Mouse (Mus musculus) MEL (cell line): ENCODE measurements at regions not wholly inside any gene's neighbourhood (a gene's known extent, or its start where the extent isn't known, plus 50 kb on each side); places are given as distances from the start of the nearest gene placed in this dataset.

Experiments used
- DNase-seq: peaks from one replicate; pipeline ENCODE4 v3.0.0; 2011; ENCODE audit warnings: low read depth, low spot score
- H3K27ac ChIP-seq: 2 replicates; pipeline ENCODE4 v1.5.1; 2012; ENCODE audit warnings: low read depth, mild to moderate bottlenecking, control low read depth, low read length, moderate library complexity; ENCODE audit not compliant: control insufficient read depth
- H3K27me3 ChIP-seq, 2 experiments: fragments of 150-350 bp in 1 of 2; sonication (generic) in 1 of 2; 2 replicates each; pipeline ENCODE4 v1.6.1; 2012; ENCODE audit warnings: low read length in 2 of 2, mild to moderate bottlenecking in 2 of 2, improper control_type of control experiment in 1 of 2, moderate library complexity in 1 of 2; ENCODE audit not compliant: insufficient read depth in 2 of 2, control insufficient read depth in 1 of 2
- H3K36me3 ChIP-seq, 2 experiments: 2 replicates each; pipeline ENCODE4 v1.6.1; 2012 to 2014; ENCODE audit warnings: low read length in 2 of 2, improper control_type of control experiment in 1 of 2, inconsistent platforms in 1 of 2, mild to moderate bottlenecking in 1 of 2; ENCODE audit not compliant: insufficient read depth in 2 of 2, control insufficient read depth in 1 of 2
- H3K4me1 ChIP-seq, 2 experiments: fragments of 150-350 bp in 1 of 2; sonication (generic) in 1 of 2; 2 replicates each; pipeline ENCODE4 v1.6.1; 2012; ENCODE audit warnings: low read length in 2 of 2, improper control_type of control experiment in 1 of 2, mild to moderate bottlenecking in 1 of 2; ENCODE audit not compliant: insufficient read depth in 2 of 2, control insufficient read depth in 1 of 2
- H3K4me3 ChIP-seq, 2 experiments: fragments of 150-350 bp in 1 of 2; sonication (generic) in 1 of 2; 2 replicates each; pipeline ENCODE4 v1.5.1; 2012; ENCODE audit warnings: low read depth in 2 of 2, low read length in 2 of 2, mild to moderate bottlenecking in 2 of 2, moderate library complexity in 2 of 2, control low read depth in 1 of 2, improper control_type of control experiment in 1 of 2; ENCODE audit not compliant: control insufficient read depth in 1 of 2, insufficient read depth in 1 of 2
- H3K79me2 ChIP-seq: 2 replicates; pipeline ENCODE4 v1.6.1; 2012; ENCODE audit warnings: mild to moderate bottlenecking, low read length, moderate library complexity; ENCODE audit not compliant: control insufficient read depth, poor library complexity, insufficient read depth
- H3K9ac ChIP-seq: 2 replicates; pipeline ENCODE4 v1.6.1; 2012; ENCODE audit warnings: low read depth, mild to moderate bottlenecking, control low read depth, low read length, moderate library complexity; ENCODE audit not compliant: control insufficient read depth, poor library complexity, severe bottlenecking
- H3K9me3 ChIP-seq: fragments of 150-350 bp; sonication (generic); replicated peaks from 2 replicates; pipeline ENCODE4 v1.6.1; 2012; ENCODE audit warnings: mild to moderate bottlenecking, low read length, improper control_type of control experiment, moderate library complexity; ENCODE audit not compliant: insufficient read depth
- BHLHE40 ChIP-seq: IDR thresholded peaks from 2 replicates; pipeline ENCODE4 v1.6.1; 2012; ENCODE audit warnings: low read depth, mild to moderate bottlenecking, inconsistent platforms, low read length, improper control_type of control experiment, borderline replicate concordance
- CHD2 ChIP-seq: IDR thresholded peaks from 2 replicates; pipeline ENCODE4 v1.6.1; 2011; ENCODE audit warnings: low read length, improper control_type of control experiment
- CTCF ChIP-seq, 3 experiments: IDR thresholded peaks in 2 of 3; conservative IDR thresholded peaks in 1 of 3; 2 replicates each; pipeline ENCODE4 v1.5.1; 2011 to 2012; ENCODE audit warnings: low read length in 3 of 3, low read depth in 2 of 3, mild to moderate bottlenecking in 2 of 3, improper control_type of control experiment in 1 of 3, inconsistent platforms in 1 of 3, mixed read lengths in 1 of 3, moderate library complexity in 1 of 3; ENCODE audit not compliant: control insufficient read depth in 1 of 3, insufficient read depth in 1 of 3, poor library complexity in 1 of 3, severe bottlenecking in 1 of 3
- E2F4 ChIP-seq: IDR thresholded peaks from 2 replicates; pipeline ENCODE4 v1.6.1; 2011; ENCODE audit warnings: low read depth, low read length, improper control_type of control experiment, borderline replicate concordance
- GATA1 ChIP-seq: IDR thresholded peaks from 2 replicates; pipeline ENCODE4 v1.6.1; 2011; ENCODE audit warnings: low read depth, low read length, improper control_type of control experiment
- JUND ChIP-seq: IDR thresholded peaks from 2 replicates; pipeline ENCODE4 v1.6.1; 2011; ENCODE audit warnings: low read depth, mild to moderate bottlenecking, improper control_type of control experiment, low read length
- MAFK ChIP-seq: IDR thresholded peaks from 2 replicates; pipeline ENCODE4 v1.6.1; 2011; ENCODE audit warnings: low read depth, mild to moderate bottlenecking, low read length, improper control_type of control experiment, borderline replicate concordance
- MXI1 ChIP-seq: IDR thresholded peaks from 2 replicates; pipeline ENCODE4 v1.6.1; 2011; ENCODE audit warnings: mild to moderate bottlenecking, low read depth, low read length, improper control_type of control experiment
- MYB ChIP-seq: IDR thresholded peaks from 2 replicates; pipeline ENCODE4 v1.6.1; 2011; ENCODE audit warnings: mild to moderate bottlenecking, low read depth, low read length, improper control_type of control experiment
- MYC ChIP-seq: IDR thresholded peaks from 2 replicates; pipeline ENCODE4 v1.6.1; 2011; ENCODE audit warnings: low read depth, mild to moderate bottlenecking, low read length, improper control_type of control experiment, moderate library complexity
- NRF1 ChIP-seq: IDR thresholded peaks from 2 replicates; pipeline ENCODE4 v1.6.1; 2014; ENCODE audit warnings: low read depth, mild to moderate bottlenecking, inconsistent platforms, low read length, improper control_type of control experiment, moderate library complexity; ENCODE audit not compliant: poor library complexity, insufficient read depth, severe bottlenecking
- POLR2A ChIP-seq, 2 experiments: IDR thresholded peaks; 2 replicates each; pipeline ENCODE4 v1.6.1; 2011 to 2012; ENCODE audit warnings: low read length in 2 of 2, mild to moderate bottlenecking in 2 of 2, control low read depth in 1 of 2, improper control_type of control experiment in 1 of 2, low read depth in 1 of 2, moderate library complexity in 1 of 2; ENCODE audit not compliant: control insufficient read depth in 1 of 2, insufficient read depth in 1 of 2, poor library complexity in 1 of 2
- POLR2AphosphoS5 ChIP-seq: IDR thresholded peaks from 2 replicates; pipeline ENCODE4 v1.6.1; 2012; ENCODE audit warnings: low read depth, borderline replicate concordance, mild to moderate bottlenecking, inconsistent platforms, low read length, moderate library complexity, mixed read lengths
- RAD21 ChIP-seq: IDR thresholded peaks from 2 replicates; pipeline ENCODE4 v1.6.1; 2011; ENCODE audit warnings: mild to moderate bottlenecking, low read depth, low read length, improper control_type of control experiment
- RCOR1 ChIP-seq: IDR thresholded peaks from 2 replicates; pipeline ENCODE4 v1.6.1; 2012; ENCODE audit warnings: low read depth, mild to moderate bottlenecking, inconsistent platforms, low read length, improper control_type of control experiment
- SIN3A ChIP-seq: IDR thresholded peaks from 2 replicates; pipeline ENCODE4 v1.6.1; 2012; ENCODE audit warnings: low read length, improper control_type of control experiment, inconsistent platforms
- TAL1 ChIP-seq: IDR thresholded peaks from 2 replicates; pipeline ENCODE4 v1.6.1; 2012; ENCODE audit warnings: mild to moderate bottlenecking, inconsistent platforms, low read length, moderate library complexity, mixed read lengths
- TCF12 ChIP-seq: IDR thresholded peaks from 2 replicates; pipeline ENCODE4 v1.6.1; 2014; ENCODE audit warnings: low read depth, mild to moderate bottlenecking, inconsistent platforms, low read length, improper control_type of control experiment, moderate library complexity
- UBTF ChIP-seq: IDR thresholded peaks from 2 replicates; pipeline ENCODE4 v1.6.1; 2012; ENCODE audit warnings: low read depth, mild to moderate bottlenecking, inconsistent platforms, low read length, improper control_type of control experiment, moderate library complexity, borderline replicate concordance; ENCODE audit not compliant: insufficient read depth
- USF2 ChIP-seq, 2 experiments: IDR thresholded peaks; 2 replicates each; pipeline ENCODE4 v1.6.1; 2011 to 2012; ENCODE audit warnings: improper control_type of control experiment in 2 of 2, low read length in 2 of 2, borderline replicate concordance in 1 of 2, inconsistent platforms in 1 of 2, low read depth in 1 of 2, mild to moderate bottlenecking in 1 of 2; ENCODE audit not compliant: insufficient read depth in 1 of 2
- ZKSCAN1 ChIP-seq: IDR thresholded peaks from 2 replicates; pipeline ENCODE4 v1.6.1; 2012; ENCODE audit warnings: low read depth, mild to moderate bottlenecking, inconsistent platforms, low read length, improper control_type of control experiment, moderate library complexity
- ZMIZ1 ChIP-seq: IDR thresholded peaks from 2 replicates; pipeline ENCODE4 v1.6.1; 2012; ENCODE audit warnings: low read depth, mild to moderate bottlenecking, inconsistent platforms, low read length, improper control_type of control experiment, moderate library complexity

GRCm38 (mm10) chr14:87301564-87301963, 114.9 kb upstream of the Tdrd3 start:
- no peaks in the 10 kb centered on the region for H3K9me3 ChIP-seq
- TF ChIP-seq ZKSCAN1: no peak
- TF ChIP-seq E2F4: no peak
- no peak for TF ChIP-seq MAFK
- no peak for TF ChIP-seq POLR2A (IDR thresholded peaks at IDR 0.05; ENCODE audit: control insufficient read depth in 1 of 2, insufficient read depth in 1 of 2, low read depth in 1 of 2, low read length in 2 of 2, poor library complexity in 1 of 2)
- H3K4me3 ChIP-seq: no peak overlapping the region
- no peak overlapping the region for H3K27ac ChIP-seq
- H3K27me3 ChIP-seq: no peaks in the 10 kb centered on the region
- H3K79me2 ChIP-seq: no peaks in the 10 kb centered on the region
- no peaks in the 10 kb centered on the region for H3K36me3 ChIP-seq
- H3K4me1 ChIP-seq: no peaks in the 10 kb centered on the region
- no peak overlapping the region for H3K9ac ChIP-seq
- DNase-seq: no peak

DNA sequence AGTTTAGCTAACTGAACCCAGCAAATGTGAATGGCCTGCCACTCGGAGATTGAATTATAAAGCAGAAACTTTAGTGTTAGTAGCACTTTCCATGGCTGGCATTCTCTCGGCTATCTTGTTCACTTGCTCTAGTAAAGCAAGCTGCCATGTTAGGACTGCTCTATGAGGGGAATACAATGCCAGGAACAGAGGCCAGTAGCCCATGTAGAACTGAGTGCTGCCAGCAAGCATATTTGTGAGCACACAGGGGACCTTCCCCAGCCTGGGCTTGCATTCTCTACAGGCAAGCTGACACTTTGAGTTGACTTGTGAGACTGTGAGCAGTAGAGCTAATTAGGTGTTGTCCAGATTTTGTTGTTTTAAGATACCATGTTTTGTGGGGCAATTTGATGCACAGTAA, 111.0 kb upstream of the Tdrd3 start:
- H3K4me1 ChIP-seq: no peaks in the 10 kb centered on the region
- no peak overlapping the region for H3K27ac ChIP-seq
- no peaks in the 10 kb centered on the region for H3K9me3 ChIP-seq
- TF ChIP-seq ZKSCAN1 (no peak), NRF1 (no peak), ZMIZ1 (no peak), POLR2AphosphoS5 (no peak), TCF12 (no peak), MXI1 (no peak), RCOR1 (no peak), TAL1 (no peak), MYB (no peak), CHD2 (no peak), BHLHE40 (no peak), JUND (no peak), SIN3A (no peak), RAD21 (no peak), POLR2A (IDR thresholded peaks at IDR 0.05; ENCODE audit: control insufficient read depth in 1 of 2, insufficient read depth in 1 of 2, low read depth in 1 of 2, low read length in 2 of 2, poor library complexity in 1 of 2) (no peak)
- no peaks in the 10 kb centered on the region for H3K79me2 ChIP-seq
- no peak overlapping the region for H3K9ac ChIP-seq
- DNase-seq: no peak
- H3K36me3 ChIP-seq: no peaks in the 10 kb centered on the region
- H3K4me3 ChIP-seq: no peak overlapping the region
- H3K27me3 ChIP-seq: no peaks in the 10 kb centered on the region

DNA sequence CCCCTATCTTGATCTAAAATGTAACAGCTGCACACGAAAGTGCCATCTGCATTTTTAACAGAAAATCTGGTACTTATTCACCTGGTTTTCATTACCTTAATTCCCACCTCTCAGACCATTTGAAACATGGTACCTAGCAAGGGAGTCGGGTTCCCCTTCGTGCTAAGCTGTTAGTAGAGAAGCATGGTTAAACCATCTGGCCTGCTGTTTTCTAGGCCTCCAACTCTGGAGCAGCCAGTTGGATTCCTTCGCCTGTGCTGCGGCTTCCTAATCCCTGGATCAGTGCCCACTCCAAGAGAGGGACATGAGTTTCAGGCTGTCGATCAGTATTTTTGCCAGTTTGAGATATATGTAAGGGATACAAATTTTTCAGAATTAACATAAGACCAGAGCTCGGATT, 110.4 kb upstream of the Tdrd3 start:
- no peak overlapping the region for H3K9ac ChIP-seq

More for the DNA sequence above, 110.4 kb upstream of the Tdrd3 start:
- H3K27ac ChIP-seq: no peak overlapping the region
- H3K27me3 ChIP-seq: no peaks in the 10 kb centered on the region
- TF ChIP-seq CTCF (IDR thresholded peaks at IDR 0.05 in 2 of 3, conservative IDR thresholded peaks at IDR 0.05 in 1 of 3; ENCODE audit: control insufficient read depth in 1 of 3, insufficient read depth in 1 of 3, low read depth in 2 of 3, low read length in 3 of 3, poor library complexity in 1 of 3, severe bottlenecking in 1 of 3) (no peak), ZKSCAN1 (no peak), GATA1 (no peak), MYC (no peak), USF2 (IDR thresholded peaks at IDR 0.05; ENCODE audit: borderline replicate concordance in 1 of 2, insufficient read depth in 1 of 2, low read depth in 1 of 2, low read length in 2 of 2) (no peak), RAD21 (no peak), UBTF (no peak), TCF12 (no peak)
- TF ChIP-seq, all 39 proteins: peak for 0
- no peak for DNase-seq
- H3K4me1 ChIP-seq: no peaks in the 10 kb centered on the region
- H3K4me3 ChIP-seq: no peak overlapping the region
- H3K9me3 ChIP-seq: no peaks in the 10 kb centered on the region
- no peaks in the 10 kb centered on the region for H3K79me2 ChIP-seq
- no peaks in the 10 kb centered on the region for H3K36me3 ChIP-seq
